Mouse (Mus musculus): ENCODE measurements around the gene Efcab11. TPM values are rescaled to one million over a fixed set of nuclear protein-coding genes. Genes with fewer than 3 reads are reported as not detected.

Gene Efcab11
- polyA plus RNA-seq, 1 experiment from 2014 or later: 4.0 TPM

DNA sequence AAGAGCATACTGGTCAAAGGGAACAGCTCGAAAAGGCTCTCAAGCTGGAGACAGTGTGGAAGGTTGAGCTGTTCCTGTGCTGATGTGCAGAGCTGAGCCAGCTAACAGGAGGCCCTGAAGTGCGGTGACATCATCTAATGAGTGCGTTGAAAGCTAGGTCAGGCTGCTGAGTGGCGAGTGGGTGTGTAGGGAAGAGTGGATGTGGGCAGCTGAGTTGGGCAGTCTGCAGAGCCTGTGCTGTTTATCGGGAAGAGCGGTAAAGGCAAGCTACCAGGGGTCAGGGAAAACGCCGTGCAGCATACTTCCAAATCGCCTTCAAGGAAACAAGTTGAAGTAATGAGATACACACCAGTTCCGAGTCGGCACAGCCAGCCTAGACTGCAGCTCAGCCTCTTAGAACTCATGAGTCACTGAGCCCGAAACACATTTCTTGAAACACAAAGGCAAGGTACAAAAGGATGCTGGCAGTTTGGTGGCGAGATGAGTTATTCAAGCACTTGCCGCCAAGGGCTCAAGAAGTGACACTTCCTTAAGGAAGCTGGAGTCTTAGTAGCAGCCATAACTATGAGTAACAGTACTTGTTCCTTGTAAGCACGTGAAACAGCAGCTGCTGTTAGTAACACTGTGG lies 33.7 kb upstream of the Efcab11 start:
- no peak overlapping the region for H3K4me2 ChIP-seq (ENCODE audit: low read length)
- no peaks in the 10 kb centered on the region for H3K9me3 ChIP-seq (replicated peaks; ENCODE audit: control insufficient read depth, low read length, poor library complexity, severe bottlenecking)
- no peaks in the 10 kb centered on the region for H3K27me3 ChIP-seq (ENCODE audit: control insufficient read depth, insufficient read depth, low read depth, low read length)
- H3K27ac ChIP-seq (ENCODE audit: low read length): no peak overlapping the region
- H3K9ac ChIP-seq (ENCODE audit: low read depth, low read length): no peak overlapping the region
- no peak overlapping the region for H3K4me3 ChIP-seq (ENCODE audit: low read depth, low read length)
- peaks cover 12% of the 10 kb centered on the region; the same call in 1 of the 2 replicates for H3K36me3 ChIP-seq (ENCODE audit: control insufficient read depth, insufficient read depth, low read length)
- 91% methylated on average over 15 of the region's 15 CpGs for WGBS
- H3K4me1 ChIP-seq (ENCODE audit: control insufficient read depth, insufficient read depth, low read length): peaks cover 3% of the 10 kb centered on the region
- no peak for ATAC-seq

DNA sequence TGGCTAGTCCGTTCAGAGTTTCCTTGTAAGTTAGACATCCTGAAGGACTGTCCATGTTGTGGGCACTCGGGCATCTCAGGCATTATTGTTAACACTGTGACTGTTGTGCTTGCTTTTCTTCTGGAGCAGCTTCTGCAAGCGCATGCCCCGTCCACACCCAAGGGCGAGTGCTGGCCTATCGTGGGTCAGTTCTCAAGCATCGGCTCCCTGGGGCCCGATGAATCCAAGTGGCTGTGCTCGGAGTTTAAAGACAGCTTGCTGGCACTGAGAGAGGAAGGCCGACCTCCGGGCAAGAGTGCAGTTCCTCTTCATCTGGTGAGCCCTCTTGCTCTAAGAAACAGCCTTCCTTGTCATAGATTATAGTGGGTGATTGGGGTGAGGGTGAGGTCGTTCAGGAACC lies 27.2 kb upstream of the Efcab11 start:
- H3K27ac ChIP-seq (ENCODE audit: low read length): no peak overlapping the region
- H3K4me2 ChIP-seq (ENCODE audit: low read length): no peak overlapping the region
- H3K4me1 ChIP-seq (ENCODE audit: control insufficient read depth, insufficient read depth, low read length): no peaks in the 10 kb centered on the region
- no peak overlapping the region for H3K4me3 ChIP-seq (ENCODE audit: low read depth, low read length)
- no peaks in the 10 kb centered on the region for H3K27me3 ChIP-seq (ENCODE audit: control insufficient read depth, insufficient read depth, low read depth, low read length)
- H3K36me3 ChIP-seq (ENCODE audit: control insufficient read depth, insufficient read depth, low read length): peaks cover 28% of the 10 kb centered on the region
- H3K9me3 ChIP-seq (replicated peaks; ENCODE audit: control insufficient read depth, low read length, poor library complexity, severe bottlenecking): no peaks in the 10 kb centered on the region
- no peak overlapping the region for H3K9ac ChIP-seq (ENCODE audit: low read depth, low read length)
- no peak for ATAC-seq
- WGBS: 88% methylated on average over 12 of the region's 12 CpGs

DNA sequence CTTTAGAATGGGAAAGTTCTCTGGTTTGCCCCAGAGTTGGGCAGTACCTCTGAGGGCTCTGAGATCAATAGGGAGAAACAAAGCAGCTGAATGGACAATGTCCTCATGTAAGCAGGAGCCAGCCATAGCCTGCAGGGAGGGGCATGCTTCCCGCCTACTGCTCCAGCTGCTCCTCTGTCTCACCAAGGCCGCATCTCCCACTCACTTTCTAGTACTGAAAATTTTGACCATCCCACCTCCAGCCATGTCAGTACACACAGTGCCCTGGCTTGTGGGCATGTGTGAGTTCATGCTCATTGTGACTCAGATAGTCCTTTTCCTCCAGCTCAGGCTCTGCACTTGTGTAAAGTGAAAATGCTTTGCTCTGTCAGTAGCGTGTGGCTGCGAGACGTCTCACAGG lies 20.3 kb upstream of the Efcab11 start:
- Histone ChIP-seq H3K27me3 (ENCODE audit: control insufficient read depth, insufficient read depth, low read depth, low read length) (no peaks in the 10 kb centered on the region), H3K4me2 (ENCODE audit: low read length) (no peak overlapping the region), H3K4me1 (ENCODE audit: control insufficient read depth, insufficient read depth, low read length) (no peaks in the 10 kb centered on the region), H3K9ac (ENCODE audit: low read depth, low read length) (no peak overlapping the region), H3K36me3 (ENCODE audit: control insufficient read depth, insufficient read depth, low read length) (peaks cover 25% of the 10 kb centered on the region), H3K27ac (ENCODE audit: low read length) (no peak overlapping the region), H3K4me3 (ENCODE audit: low read depth, low read length) (no peak overlapping the region), H3K9me3 (replicated peaks; ENCODE audit: control insufficient read depth, low read length, poor library complexity, severe bottlenecking) (no peaks in the 10 kb centered on the region)
- WGBS: 86% methylated on average over 5 of the region's 5 CpGs
- no peak for ATAC-seq

GRCm38 (mm10) chr12:99902867-99903370 lies 18.7 kb upstream of the Efcab11 start:
- Histone ChIP-seq H3K27me3 (ENCODE audit: control insufficient read depth, insufficient read depth, low read depth, low read length) (no peaks in the 10 kb centered on the region), H3K27ac (ENCODE audit: low read length) (no peak overlapping the region), H3K9me3 (replicated peaks; ENCODE audit: control insufficient read depth, low read length, poor library complexity, severe bottlenecking) (no peaks in the 10 kb centered on the region), H3K4me1 (ENCODE audit: control insufficient read depth, insufficient read depth, low read length) (no peaks in the 10 kb centered on the region), H3K4me3 (ENCODE audit: low read depth, low read length) (no peak overlapping the region), H3K4me2 (ENCODE audit: low read length) (no peak overlapping the region), H3K9ac (ENCODE audit: low read depth, low read length) (no peak overlapping the region), H3K36me3 (ENCODE audit: control insufficient read depth, insufficient read depth, low read length) (peaks cover 19% of the 10 kb centered on the region)
- 69% methylated on average over 4 of the region's 4 CpGs for WGBS
- no peak for ATAC-seq

DNA sequence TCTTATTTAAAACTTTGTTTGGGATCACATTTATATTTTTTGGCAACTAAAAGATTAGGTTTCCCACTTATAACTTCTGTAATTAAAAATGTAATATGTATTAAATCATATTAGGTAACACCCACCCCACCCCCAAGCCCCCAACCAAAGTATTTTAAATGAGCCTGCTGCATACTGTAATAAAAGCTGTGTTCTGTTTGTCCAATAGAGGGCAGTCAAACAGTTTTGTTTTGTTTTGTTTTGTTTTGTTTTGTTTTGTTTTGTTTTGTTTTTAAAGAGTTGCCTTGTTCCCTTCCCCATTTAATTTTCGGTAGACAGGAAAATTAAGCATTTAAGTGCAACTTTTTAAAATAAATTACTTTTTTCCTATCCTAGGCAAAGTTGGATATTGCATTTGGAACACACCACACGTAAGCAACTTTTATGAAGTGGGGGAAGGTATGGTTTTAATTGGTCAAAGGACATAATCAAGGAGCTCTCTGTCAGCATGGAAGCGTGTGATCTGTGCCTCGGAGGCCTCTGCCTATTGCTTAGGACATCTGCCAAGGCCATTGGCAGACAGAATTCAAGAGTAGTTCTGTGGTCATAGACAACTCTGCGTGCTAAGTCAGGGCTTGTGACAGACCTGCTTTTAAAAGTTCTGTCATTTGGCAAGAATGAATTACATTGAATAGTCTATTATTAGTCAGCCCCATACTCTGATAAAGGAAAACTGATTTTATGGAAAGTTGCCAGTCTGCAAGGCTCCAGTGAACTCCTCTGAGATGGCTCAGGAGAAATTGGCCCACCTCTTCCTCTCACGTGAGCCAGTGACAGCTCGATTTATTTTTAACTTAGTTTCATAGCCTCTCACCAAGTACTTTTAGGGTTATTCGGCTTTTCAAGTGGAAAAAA lies 18.0 kb upstream of the Efcab11 start:
- Histone ChIP-seq H3K27ac (ENCODE audit: low read length) (no peak overlapping the region), H3K36me3 (ENCODE audit: control insufficient read depth, insufficient read depth, low read length) (peaks cover 14% of the 10 kb centered on the region), H3K9ac (ENCODE audit: low read depth, low read length) (no peak overlapping the region)

GRCm38 (mm10) chr12:99899991-99900390 lies 15.8 kb upstream of the Efcab11 start:
- ATAC-seq: no peak
- Histone ChIP-seq H3K9me3 (replicated peaks; ENCODE audit: control insufficient read depth, low read length, poor library complexity, severe bottlenecking) (no peaks in the 10 kb centered on the region), H3K4me2 (ENCODE audit: low read length) (no peak overlapping the region), H3K4me1 (ENCODE audit: control insufficient read depth, insufficient read depth, low read length) (no peaks in the 10 kb centered on the region), H3K27me3 (ENCODE audit: control insufficient read depth, insufficient read depth, low read depth, low read length) (no peaks in the 10 kb centered on the region), H3K9ac (ENCODE audit: low read depth, low read length) (no peak overlapping the region), H3K27ac (ENCODE audit: low read length) (no peak overlapping the region), H3K4me3 (ENCODE audit: low read depth, low read length) (no peak overlapping the region), H3K36me3 (ENCODE audit: control insufficient read depth, insufficient read depth, low read length) (peaks cover 19% of the 10 kb centered on the region)
- 92% methylated on average over 1 of the region's 3 CpGs for WGBS

More for the DNA sequence above, 18.0 kb upstream of the Efcab11 start:
- no peaks in the 10 kb centered on the region for H3K4me1 ChIP-seq (ENCODE audit: control insufficient read depth, insufficient read depth, low read length)
- H3K4me3 ChIP-seq (ENCODE audit: low read depth, low read length): no peak overlapping the region
- WGBS: 87% methylated on average over 8 of the region's 8 CpGs
- no peak overlapping the region for H3K4me2 ChIP-seq (ENCODE audit: low read length)
- H3K9me3 ChIP-seq (replicated peaks; ENCODE audit: control insufficient read depth, low read length, poor library complexity, severe bottlenecking): no peaks in the 10 kb centered on the region
- no peak for ATAC-seq
- no peaks in the 10 kb centered on the region for H3K27me3 ChIP-seq (ENCODE audit: control insufficient read depth, insufficient read depth, low read depth, low read length)

GRCm38 (mm10) chr12:99898248-99898870 lies 14.1 kb upstream of the Efcab11 start:
- Histone ChIP-seq H3K4me1 (ENCODE audit: control insufficient read depth, insufficient read depth, low read length) (no peaks in the 10 kb centered on the region), H3K4me3 (ENCODE audit: low read depth, low read length) (no peak overlapping the region), H3K9me3 (replicated peaks; ENCODE audit: control insufficient read depth, low read length, poor library complexity, severe bottlenecking) (no peaks in the 10 kb centered on the region), H3K27ac (ENCODE audit: low read length) (no peak overlapping the region), H3K4me2 (ENCODE audit: low read length) (no peak overlapping the region), H3K9ac (ENCODE audit: low read depth, low read length) (no peak overlapping the region), H3K27me3 (ENCODE audit: control insufficient read depth, insufficient read depth, low read depth, low read length) (no peaks in the 10 kb centered on the region), H3K36me3 (ENCODE audit: control insufficient read depth, insufficient read depth, low read length) (peaks cover 21% of the 10 kb centered on the region)
- ATAC-seq: no peak
- 87% methylated on average over 16 of the region's 16 CpGs for WGBS

DNA sequence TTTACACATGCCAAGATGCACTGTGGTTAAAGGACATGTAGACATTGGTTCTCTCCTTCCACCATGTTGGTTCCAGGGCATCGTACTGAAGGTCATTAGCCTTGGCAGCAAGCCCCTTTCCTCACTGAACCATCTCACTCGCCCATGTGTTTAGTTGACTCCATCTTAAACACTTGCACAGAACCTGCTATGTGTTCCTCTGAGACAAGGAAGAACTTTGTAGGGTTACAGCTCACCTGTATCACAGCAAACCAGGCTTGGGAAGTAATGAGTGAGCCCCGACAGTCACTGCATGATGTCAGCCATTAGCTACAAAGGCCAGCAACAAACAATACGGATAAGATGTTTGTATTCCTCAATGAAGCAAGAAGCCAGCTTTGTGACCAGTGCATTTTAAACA lies 13.6 kb upstream of the Efcab11 start:
- WGBS: 91% methylated on average over 4 of the region's 4 CpGs
- Histone ChIP-seq H3K27me3 (ENCODE audit: control insufficient read depth, insufficient read depth, low read depth, low read length) (no peaks in the 10 kb centered on the region), H3K4me3 (ENCODE audit: low read depth, low read length) (no peak overlapping the region), H3K27ac (ENCODE audit: low read length) (no peak overlapping the region), H3K9me3 (replicated peaks; ENCODE audit: control insufficient read depth, low read length, poor library complexity, severe bottlenecking) (no peaks in the 10 kb centered on the region), H3K4me1 (ENCODE audit: control insufficient read depth, insufficient read depth, low read length) (no peaks in the 10 kb centered on the region), H3K4me2 (ENCODE audit: low read length) (no peak overlapping the region), H3K9ac (ENCODE audit: low read depth, low read length) (no peak overlapping the region), H3K36me3 (ENCODE audit: control insufficient read depth, insufficient read depth, low read length) (peaks cover 21% of the 10 kb centered on the region)
- ATAC-seq: no peak

Data from midbrain, embryonic 16.5 days (tissue).